Mouse (Mus musculus) layer of hippocampus, postnatal 36 days (tissue): ENCODE data around the gene Mmp10. TPM values are rescaled to one million over a fixed set of nuclear protein-coding genes. Genes with fewer than 3 reads are reported as not detected.

ENCODE experiments used
- total RNA-seq, 2 experiments: library from RNA; stranded (reverse); gene quantifications; 2 replicates each; pipeline ENCODE4 v1.2.3; 2021

Gene Mmp10
- total RNA-seq, 2 experiments from 2014 or later = not detected

Other genes with a start within 250 kb of the Mmp10 start
- gene Mmp13, start 229.8 kb upstream of the Mmp10 start, total RNA-seq = not detected
- not detected for gene Mmp12, start 158.0 kb upstream of the Mmp10 start, total RNA-seq
- gene Mmp1b, start 114.3 kb upstream of the Mmp10 start, total RNA-seq = not detected
- gene Mmp3, start 56.5 kb upstream of the Mmp10 start, total RNA-seq = not detected
- gene Mmp8, start 56.1 kb downstream of the Mmp10 start, total RNA-seq = not detected
- gene Mmp27, start 69.0 kb downstream of the Mmp10 start, total RNA-seq = not detected
- not detected for gene Mmp20, start 125.9 kb downstream of the Mmp10 start, total RNA-seq
- gene Mmp7, start 189.7 kb downstream of the Mmp10 start, total RNA-seq = not detected